Mouse (Mus musculus) kidney, adult 9 months (tissue): Measurements from ENCODE around the gene Prf1.
A peak's percentile ranks its signal among the peaks of the same experiment; 100 is the strongest.

Experiments used
- DNase-seq: peaks from one replicate; pipeline ENCODE4 v3.0.0; 2022

Prf1 gene

DNA sequence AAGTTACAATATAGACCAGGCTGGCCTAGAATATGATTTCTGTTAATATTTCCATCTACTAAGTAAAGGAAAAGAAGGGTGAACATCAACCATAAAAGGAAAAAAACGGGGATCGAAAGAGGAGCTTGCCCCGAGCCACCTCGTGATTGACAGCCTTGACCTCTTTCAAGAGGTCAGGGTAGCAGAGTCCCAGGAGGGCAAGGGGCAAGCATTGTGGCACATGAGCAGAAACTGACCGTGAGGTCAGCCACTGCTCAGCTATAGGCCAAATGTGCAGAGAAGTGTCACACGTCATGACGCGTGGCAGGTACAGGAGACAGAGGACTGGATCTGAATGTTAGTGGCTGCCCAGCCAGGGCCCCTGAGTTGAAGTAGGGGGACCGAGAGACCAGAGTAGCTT is 42.6 kb downstream of the Prf1 start:
- DNase-seq = no peak

DNA sequence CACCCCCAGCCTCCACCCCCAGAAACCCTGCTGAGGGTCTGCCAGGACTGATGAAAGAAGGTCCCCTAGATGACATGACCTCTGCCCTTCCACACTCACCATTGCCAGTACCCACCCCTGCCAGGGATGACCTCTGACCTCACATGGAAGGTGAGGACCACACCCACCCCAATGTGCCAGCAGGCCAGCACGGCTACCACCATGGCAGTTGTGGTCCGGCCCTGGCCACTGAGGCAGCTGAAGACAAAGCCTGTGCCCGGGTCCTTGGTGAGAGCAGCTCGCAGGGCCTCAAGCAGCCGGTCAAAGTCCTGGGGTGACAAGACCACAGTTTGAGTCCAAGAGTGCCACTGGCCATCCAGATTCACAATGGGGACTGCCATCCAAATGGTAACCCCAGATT is 43.4 kb downstream of the Prf1 start:
- no peak for DNase-seq

DNA sequence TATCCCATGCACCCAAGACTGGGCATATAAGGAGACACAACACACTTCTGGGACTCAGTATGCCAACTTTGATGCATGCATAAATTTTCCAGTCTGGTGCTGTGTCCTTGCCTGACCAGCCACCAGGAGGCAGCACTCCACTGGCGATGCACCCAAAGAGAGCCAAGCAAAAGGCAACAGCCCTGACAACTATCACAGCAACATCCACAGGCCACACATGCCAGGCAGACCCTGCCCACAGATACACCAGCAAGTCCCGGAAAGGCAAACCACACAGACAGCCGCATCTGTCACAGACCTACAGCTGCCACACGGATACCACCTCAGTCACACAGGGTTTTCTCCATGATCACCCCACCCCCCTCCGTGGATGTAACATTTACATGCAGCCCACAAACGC is 43.9 kb downstream of the Prf1 start:
- peak; percentile 66 for DNase-seq

DNA sequence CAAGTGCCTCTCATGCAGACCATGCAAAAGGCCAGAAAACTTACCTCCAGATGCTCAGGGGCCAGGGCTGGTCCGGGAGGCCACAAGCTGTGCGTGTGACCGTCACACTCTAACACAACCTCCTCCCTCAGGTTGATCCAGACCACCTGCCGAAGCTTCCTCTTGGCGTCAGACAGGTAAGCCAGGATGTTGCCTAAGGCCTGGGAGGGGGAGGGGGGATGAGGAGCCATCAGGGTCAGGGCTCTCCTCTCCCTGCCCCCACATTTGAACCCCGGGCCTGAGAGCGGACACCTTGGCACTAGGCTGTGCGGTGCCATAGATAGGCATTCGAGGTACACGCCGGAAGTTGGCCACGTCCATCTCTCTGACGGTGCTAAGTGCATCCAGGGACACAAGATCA is 45.1 kb downstream of the Prf1 start:
- DNase-seq = no peak

DNA sequence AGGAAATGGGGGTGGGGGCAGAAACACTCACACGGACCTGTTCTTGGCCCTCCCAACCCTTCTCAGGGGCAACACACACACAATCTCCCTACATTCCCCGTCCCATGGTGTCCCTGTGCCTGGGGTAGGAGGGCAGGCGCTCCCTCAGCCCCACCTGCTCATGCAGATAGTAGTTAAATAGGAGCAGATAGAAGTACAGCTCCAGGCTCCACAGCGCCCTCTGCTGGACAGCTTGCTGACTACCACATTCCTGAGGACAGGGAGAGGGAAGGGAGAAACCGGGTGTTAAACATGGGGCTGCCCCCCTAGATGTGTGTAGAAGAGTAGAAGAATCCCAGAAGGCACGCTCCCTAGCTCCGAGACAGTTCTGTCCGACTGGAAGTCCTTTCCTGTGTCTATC is 46.3 kb downstream of the Prf1 start:
- DNase-seq = peak; percentile 59

DNA sequence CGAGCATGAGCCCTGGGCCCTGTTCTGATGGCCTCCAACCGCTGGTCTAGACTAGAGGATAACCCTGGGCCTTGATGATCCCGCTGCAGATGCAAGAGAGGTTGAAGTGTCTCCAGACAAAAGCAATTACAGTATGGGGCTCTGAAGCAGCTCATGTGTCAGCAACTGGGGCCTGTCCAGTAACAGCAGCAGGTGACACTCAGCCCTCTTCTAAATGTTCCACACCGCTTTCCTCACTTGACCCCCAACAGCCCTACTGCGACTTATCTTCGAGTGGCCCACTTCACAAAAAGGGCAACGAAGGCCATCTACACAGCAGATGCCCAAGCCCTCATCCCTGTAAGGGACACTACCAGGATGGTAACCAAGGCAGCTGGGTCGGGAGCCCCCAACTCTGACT is 47.5 kb downstream of the Prf1 start:
- no peak for DNase-seq

DNA sequence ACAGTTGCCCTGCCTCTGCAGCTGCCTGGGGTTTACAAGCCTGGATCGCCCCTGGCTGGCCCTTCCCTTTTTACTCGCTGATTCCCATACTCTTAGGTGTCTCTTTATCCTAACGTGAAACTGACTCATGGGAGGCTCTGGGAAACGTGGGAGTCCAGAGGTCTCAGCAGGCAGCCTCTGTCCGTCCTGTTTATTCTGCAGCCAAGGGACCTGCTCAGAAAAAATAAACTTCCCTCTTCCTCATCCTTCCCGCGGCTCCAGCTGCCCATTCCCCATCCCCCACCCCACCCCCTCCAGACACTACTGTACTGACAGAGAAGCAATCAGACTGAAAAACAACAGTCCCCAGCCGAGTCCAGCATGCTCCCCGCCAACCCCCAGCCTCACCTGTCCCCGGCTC is 48.7 kb downstream of the Prf1 start:
- DNase-seq = no peak

DNA sequence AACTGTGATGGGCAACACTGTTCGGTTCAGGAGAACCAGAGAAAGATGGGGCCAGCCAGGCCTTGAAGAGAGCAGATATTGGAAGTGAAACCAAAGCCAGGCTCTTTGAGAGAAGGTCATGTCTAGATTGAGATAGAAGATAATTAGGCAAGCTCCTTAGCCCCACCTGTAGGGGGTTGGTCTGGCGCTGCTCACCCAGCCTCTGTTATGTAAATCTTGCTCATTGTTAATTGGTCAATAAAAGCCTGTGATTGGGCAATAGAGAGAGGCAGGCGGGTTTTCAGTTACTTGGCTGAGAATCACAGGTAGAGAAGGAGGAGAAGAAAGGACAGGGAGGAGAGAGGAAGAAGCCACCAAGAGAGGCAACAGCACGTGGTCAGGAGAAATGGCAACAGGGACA is 53.6 kb downstream of the Prf1 start:
- DNase-seq = no peak
